Mouse (Mus musculus): ENCODE results near the gene Pglyrp1. TPM values are rescaled to one million over a fixed set of nuclear protein-coding genes. Genes with fewer than 3 reads are reported as not detected.
A peak's percentile ranks its signal among the peaks of the same experiment; 100 is the strongest.
"Not testable (repeated sequence)": the region's sequence is repeated elsewhere in the genome, so short reads cannot be mapped to it uniquely, and the experiment has no call there.

The Pglyrp1 gene
- polyA plus RNA-seq (2015; fragmentation: Nextera tagmentation; extraction: Ambion mirVana), result 15.6 and 20.7 TPM in 2 replicates

DNA sequence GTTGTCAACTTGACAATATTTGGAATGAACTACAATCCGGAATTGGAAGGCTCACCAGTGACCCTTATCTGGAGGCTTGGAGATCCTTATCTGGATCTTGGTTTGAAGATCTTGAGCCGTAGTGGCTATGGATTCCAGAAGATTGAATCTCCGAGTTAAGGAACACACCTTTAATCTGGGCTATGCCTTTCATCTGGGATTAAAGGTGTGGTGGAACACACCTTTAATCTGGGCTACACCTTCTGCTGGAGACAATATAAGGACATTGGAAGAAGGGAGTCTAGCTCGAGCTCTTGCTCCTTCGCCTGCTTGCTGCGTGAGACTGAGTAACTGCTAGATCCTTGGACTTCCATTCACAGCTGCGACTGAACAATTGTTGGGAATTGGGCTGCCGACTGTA lies at the start of gene Pglyrp1:
Gene Pglyrp1 (plus strand): TSS at position 301 of the 400 bp plus-strand sequence.
- DNase-seq (ENCODE audit: low spot score), result not testable (repeated sequence)

DNA sequence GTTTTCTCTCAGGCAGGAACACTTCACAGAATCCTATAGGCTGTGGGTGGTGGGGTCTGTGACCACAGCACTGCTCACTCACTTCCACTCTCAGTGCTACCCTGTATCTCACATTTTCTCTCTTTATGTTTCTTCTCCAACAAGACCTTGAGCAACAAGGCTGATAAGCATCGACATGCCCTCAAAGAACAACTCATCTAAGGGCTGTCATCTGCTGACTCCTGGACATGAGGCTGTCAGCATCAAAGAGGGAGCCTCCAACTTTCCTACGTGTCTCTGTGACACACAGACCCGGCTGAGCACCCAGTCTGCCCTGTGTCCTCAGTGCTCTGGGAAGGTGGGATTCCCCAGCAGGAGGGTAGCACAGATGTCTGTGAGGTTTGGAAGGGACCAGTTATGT lies 49.6 kb upstream of the Pglyrp1 start, which contains the start of gene Psg17:
Gene Psg17 (minus strand): TSS at position 101 of the 400 bp plus-strand sequence.
- no peak for DNase-seq (ENCODE audit: low spot score)

DNA sequence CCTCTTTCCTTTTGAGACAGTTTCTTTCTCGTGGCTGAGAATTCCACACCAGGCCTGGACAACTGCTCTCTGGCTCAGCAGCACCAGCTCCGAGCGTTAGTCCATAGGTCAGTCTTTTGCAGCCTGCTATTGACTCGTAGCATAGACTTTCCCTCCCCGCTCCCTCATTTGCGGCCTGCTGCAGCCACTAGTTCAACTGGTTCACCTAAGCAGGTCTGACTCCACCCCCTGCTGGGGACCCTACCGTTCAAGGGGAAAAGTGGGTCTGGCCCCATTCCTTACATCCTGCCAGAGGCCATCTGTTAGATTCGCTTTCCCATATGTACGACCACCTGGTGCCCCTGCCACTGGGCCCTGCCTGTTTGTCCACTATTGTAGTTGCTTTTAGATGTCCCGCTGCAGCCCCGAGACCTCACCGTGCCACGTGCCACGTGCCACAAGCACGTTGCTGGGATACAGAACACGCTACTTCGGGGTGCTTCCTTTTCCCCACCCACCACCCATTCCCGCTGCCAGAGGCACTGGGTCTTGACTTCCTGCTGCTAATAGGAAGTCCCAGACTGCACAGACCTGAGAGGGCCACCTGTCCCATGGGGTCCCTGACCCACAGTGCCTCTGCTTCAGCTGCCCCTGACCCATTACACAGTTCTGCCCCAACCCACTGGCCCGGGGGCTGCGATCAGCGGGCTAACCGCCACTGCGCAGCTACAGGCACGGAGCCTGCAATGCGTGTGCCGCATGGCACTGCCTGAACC lies 43.2 kb upstream of the Pglyrp1 start:
- DNase-seq (ENCODE audit: low spot score), result no peak

DNA sequence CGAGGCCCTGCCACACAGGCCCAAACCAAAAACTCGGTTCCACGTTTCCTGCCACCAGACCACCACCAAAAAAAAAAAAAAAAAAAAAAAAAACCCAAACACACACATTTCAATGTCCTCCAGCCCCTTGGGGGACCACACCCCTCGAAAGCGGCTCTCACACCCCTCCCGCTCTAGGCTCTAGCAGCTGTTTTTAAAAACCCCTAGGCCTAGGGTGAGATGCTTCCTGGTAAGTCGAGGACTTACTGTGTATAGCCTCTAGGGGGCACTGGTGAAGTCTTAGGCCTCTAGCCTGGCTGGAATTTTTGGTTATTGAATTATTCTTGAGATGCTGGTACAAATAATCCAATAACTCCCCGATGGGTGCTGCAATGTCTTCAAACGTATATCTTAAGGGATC lies 42.5 kb upstream of the Pglyrp1 start:
- peak; percentile 15 for DNase-seq (ENCODE audit: low spot score)

DNA sequence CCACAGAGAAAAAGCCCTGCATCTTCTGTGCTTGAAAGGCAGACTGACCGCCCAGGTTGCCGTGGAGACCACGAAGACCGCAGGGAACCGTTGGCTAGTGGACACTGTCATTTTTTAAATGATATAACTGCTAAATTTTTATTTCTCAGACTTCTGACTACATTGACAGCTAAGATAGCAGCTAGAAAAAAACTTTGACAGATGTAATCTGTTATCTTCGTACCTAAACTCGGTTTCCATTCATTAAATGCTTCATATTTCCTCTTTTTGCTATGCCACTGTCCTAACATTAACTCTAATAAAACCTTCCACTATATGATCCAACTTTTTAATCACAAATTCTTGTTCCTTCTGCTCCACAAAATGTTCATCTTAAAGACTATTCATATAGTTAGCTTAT lies 41.6 kb upstream of the Pglyrp1 start:
- DNase-seq (ENCODE audit: low spot score), result no peak

DNA sequence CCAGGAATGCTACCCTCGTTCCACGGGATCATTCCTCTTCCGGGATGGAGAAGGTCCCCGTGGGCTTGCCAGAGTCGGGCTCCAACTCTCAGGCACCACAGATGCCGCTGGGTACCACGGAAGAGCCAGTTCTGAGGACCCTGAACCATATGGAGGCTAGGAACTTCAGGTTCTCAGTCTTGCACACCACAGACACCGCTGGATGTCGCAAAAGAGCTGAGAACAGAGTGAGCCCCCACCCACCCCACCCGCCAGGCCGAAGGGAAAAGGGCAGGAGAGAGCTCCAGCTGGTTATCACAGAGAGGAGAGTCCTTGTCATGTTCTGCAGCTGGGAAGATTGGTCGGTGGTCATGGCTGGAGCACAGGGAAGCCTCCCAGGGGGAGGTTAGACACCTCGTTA lies 38.8 kb upstream of the Pglyrp1 start:
- no peak for DNase-seq (ENCODE audit: low spot score)

DNA sequence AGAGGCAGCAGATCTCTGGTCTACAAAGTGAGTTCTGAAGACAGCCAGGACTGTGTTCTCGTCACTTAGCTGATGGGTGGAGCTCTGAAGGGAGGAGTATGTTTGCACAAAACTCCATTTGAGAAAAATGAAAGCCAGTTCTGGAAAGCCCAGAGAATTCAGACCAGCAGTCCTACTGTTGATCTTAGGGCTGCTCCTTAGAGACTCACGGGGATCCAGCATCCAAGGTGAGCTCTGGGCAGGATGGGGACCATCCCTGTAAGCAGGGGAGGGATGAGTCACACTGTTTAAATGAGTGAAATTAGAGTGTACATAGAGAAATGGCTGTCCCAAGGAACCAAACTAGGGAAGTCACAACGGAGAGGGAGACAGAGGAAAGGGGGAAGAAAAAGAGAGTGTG lies 31.3 kb upstream of the Pglyrp1 start, which contains the start of gene Mill2:
Gene Mill2 (plus strand): TSS at position 102 of the 400 bp plus-strand sequence.
- DNase-seq (ENCODE audit: low spot score), result no peak

DNA sequence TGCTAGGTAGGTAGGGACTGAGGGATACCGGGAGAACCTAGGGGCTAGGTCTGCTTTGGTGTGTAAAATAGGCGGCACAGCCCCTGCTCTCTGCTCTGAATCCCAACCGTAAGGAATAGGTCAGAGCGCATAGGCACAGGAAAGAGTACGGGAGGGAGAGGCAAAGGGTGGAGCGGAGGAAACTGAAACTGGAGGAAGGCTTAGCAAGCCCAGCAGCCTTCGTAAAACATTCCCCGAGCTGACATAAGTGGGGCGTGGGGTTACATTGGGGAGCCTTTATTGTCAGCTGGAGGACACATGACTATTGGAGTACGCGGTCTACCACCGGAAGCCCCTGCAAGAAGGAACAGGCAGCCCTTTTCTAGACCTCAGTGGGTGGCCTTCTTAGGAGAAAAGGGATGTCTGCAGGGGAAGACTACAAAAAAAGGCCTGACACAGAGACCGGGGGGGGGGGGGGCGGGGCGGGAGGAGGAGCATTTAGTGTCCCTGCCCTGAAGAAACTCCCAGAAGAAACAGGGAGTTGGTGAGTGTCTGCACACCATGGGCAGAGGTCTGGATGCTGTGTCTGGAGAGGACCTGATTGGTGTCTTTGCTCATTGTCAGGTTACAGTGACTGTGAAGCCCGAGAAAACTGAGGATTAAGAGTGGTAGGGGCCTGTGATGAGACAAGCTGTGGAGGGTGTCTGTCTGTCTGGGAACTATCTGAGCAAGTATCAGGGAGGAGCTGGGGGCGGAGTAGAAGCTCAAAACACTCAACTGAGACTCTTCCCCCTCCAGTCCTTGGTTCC lies 30.6 kb upstream of the Pglyrp1 start:
- DNase-seq (ENCODE audit: low spot score), result peak; percentile 65

DNA sequence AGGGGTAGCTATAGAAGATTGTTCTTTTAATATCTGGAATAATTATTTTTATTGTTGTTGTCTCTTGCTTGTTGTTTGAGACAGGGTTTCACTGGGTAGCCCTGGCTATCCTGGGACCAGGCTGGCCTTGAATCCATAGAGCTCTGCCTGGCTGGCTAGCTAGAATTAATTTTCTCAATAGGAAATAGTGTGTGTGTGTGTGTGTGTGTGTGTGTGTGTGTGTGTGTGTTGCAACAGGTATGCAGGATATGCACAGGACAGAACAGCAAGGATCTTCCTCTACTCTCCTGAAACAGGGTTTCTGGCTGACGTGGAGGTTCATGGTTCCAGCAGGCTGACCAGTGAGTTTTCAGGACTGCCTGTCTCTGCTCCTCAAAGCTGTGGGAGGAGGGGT lies 30.0 kb upstream of the Pglyrp1 start:
- no peak for DNase-seq (ENCODE audit: low spot score)

DNA sequence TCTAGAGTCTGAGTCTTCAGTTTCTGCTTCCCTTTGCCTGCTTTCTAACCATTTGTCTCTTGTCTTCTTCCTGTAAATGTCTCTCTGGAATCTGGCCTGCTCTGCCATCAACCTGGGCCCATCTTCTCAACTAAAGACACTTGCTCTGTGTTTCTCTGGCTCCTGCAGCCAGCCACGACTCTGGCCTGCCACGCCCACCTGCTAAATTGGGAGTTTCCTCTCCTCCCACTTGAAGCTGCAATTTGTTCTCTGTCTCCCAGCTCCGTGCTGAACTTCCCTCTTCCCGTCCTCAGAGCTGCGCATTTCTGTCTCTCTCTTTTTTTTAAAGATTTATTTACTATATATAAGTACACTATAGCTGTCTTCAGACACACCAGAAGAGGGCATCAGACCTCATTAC lies 26.3 kb upstream of the Pglyrp1 start:
- DNase-seq (ENCODE audit: low spot score), result no peak

DNA sequence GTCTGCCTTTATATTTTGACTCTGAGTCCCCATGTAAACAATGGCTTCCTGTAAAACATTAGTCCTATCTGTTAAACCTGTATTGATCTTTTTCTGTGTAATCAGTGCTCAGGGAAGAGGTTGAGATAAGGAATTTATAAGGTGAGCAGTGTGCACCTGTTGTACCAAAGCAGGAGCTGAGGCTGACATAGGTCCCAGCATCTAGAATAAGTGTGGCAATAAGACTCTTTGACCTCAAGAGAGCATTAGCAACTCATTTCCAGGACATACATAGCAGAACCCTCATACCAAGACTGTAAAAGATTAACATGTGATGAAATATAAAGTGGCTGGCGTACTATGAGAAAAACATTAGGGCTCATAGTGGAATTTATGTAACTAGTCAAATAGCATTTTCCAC lies 22.7 kb upstream of the Pglyrp1 start:
- DNase-seq (ENCODE audit: low spot score), result no peak

DNA sequence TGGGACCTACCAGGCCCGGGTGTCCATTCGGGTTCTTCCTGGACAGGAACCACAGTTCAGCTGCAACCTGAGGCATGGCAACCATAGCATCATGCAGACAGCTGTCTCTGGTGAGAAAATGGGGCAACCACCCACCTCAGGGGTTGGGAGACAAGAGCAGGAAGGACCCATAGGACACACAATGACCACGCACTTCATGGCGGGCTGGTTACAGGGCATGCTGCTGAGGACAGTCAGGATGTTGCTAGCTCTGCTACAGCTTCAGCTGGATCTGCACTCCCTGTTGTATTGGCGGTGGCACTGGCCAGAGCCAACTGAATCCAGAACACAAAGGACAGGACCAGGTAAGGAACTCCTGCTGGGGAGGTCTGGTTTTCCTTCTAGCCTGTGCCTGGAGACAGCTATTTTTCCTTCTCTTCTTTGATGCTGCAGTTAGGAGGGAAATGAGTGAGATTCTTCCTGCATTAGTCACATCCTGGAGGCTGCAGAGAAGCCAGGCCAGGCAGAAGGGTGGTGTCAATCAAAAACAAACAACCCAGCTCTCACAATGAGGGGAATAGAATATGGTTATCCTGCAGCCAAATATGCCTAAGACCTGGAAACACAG lies 12.7 kb upstream of the Pglyrp1 start:
- no peak for DNase-seq (ENCODE audit: low spot score)

DNA sequence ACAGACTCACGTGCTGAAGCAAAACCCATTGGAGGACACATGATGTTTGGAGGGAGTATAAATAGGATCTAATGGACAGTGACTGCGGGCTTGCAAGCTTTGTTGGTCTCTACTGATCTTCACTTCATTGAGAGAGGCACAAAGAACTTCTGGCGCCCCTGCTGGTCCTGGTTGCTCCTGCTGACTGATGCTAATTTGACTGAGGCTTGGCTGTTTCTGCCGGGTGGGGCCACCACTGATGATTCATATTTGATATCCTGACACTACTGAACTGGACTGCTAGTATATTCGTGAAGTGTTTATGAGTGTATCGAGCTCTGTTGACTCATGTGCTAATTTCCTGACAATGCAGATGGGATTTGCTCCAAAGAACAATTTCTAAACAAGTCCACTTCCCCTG lies 8.3 kb upstream of the Pglyrp1 start:
- DNase-seq (ENCODE audit: low spot score), result no peak

DNA sequence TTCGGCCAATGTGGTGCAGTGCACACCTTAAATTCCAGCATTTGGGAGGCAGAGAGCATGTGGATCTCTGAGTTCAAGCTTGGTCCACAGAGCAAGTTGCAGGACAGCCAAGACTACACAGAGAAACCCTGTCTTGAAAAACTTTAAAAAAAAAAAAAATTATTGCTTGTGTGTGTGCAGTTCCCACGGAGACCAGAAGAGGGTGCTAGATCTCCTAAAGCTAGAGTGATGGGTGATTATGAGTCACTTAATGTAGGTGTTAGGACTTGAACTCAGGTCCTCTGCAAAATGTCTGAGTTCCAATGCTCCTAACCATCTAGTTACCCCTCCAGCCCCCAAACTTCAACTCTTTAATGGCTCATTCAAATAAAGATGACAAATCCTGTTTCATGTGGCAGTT lies 2.6 kb upstream of the Pglyrp1 start:
- no peak for DNase-seq (ENCODE audit: low spot score)

DNA sequence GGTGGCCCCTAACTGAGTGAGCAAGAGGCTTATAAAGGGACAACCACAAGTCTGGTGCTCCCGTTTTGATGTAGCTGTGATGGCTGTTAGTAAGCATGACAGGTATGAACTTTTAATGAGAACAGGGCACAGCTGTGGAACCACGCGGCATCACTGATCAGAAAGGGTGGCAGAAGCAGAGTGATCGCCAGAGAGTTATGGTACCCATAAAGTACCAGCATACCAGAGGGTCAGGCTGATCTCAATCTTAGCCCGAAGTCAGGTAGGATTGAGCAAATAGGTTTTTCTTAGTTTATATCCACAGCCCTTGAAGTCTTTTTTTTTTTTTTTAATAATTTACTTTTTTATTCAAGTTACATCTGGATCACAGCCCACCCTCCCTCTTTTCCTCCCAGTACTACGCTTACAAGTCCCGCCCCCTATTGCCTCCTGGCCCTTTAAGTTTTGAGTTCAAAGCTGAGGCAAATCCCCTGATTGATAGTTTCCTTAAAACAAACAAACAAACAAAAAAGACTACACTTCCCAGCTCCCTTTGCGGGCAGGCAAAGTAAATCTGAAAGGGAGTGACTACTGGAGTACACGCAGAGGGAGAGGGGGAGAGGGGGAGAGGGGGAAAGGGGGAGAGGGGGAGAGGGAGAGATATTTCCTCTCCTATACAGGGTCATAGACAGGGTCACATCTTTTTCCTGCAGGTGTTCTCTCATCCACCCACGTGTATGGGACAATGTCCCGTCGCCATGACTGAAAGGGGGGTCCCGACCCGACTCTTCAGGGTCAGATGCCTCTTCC lies 1.1 kb downstream of the Pglyrp1 start:
- no peak for DNase-seq (ENCODE audit: low spot score)

DNA sequence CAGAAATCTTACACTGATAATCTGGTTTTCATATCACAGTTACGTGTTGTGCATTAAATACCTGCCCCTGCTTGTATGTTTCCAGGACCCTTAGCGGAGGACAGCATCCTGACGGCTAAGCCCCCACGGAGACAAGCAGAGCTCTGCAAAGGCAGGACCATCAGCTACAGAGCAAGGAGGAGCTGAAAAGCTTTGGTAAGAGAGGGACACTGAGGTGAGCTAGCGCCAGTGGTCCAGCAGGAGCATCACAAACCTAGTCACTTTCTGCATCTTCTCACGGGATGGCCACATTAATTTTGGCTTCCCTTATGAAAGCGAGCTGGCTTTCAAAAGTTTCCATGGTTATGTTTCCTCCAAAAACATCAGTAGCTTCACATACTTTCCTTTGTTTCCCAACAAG lies 1.7 kb downstream of the Pglyrp1 start:
- DNase-seq (ENCODE audit: low spot score), result no peak

DNA sequence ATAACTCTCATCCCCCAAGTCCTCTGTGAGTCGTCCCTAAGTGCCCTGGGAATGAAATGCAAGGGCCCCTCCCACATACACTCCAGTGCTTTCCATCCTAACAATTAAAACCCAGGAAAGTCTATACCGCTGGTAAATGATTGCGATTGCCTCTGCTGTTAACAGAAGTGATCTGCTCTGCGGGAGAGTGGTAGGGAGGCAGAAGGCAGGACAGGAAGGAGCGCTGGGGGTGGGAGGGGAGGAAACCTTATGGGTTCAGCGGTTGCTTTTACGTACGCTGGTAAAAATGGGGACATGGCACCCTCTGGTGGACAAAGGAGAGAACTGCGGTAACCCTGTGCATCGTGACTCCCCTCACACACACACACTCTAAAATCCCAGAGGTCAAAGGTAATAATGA lies 2.1 kb downstream of the Pglyrp1 start:
- peak; percentile 86 for DNase-seq (ENCODE audit: low spot score)

DNA sequence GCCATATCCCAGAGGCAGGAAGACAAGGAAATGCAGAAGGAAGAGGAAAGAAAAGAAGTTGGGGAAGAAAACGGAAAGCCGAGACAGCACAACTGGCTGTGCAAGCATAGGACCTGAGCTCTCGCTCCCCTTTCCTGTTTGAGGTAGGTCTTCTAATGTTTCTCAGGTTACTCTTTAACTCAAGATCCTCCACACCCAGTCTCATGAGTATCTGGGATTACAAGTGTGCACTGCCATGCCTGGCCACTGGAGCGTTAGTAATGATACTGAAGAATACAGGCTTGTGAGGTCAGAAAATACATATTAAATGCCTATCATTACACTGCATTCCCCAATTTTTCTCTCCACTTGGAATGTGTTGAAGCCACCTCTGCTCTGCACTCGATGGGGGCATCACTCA lies 4.2 kb downstream of the Pglyrp1 start:
- no peak for DNase-seq (ENCODE audit: low spot score)

DNA sequence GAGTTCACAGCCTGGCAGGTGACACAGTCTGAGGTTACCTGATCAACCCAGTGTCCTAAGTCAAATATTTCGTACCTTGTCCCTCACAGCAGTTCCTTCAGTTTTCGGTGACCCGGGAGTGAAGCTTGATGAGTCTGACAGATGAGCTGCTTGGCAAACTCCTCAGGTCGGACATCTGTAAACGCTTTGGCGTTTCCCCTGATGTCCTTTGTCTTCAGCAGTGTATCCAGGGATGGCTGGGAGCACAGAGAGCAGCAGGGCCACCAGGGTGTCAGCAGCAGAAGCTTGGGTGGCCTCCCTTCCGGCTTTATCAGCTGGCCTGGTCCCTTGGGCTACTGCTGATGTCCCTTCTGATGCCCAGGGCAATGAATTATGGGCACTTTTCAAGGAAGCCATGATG lies 7.6 kb downstream of the Pglyrp1 start:
- DNase-seq (ENCODE audit: low spot score), result no peak

DNA sequence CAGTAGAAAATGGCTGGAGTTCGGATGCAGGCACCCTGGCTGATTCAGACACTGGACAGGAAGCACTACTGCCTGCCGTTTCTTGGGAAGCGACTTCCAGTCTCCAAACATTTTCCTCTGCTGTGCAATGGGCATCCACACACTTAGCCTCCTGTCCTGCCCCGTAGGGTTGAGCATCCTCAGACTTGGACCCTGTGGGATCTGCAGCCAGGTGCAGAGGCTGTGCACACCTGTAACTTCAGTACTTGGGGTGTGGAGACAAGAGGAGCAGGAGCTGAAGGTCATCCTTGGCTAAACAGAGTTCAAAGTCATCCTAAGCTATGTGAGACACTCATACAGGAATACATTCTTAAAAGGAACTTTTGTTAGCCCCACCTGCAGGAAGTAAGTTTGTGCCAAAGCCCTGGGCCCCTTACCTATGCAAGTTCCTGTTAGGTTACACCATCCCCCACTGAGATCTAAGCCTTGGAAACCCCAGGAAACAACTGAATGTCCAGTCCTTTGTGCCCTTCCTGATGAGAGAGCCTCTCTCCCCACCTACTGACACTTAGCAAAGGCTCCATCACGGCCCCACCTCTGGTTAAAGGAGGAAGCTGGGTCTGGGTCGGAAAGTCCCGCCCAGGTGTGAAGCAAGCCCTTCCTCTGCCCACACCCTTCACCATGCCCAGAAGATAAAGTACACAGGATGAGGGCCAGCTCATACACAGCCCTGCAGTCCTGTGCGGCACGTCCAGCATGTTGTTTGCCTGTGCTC lies 13.0 kb downstream of the Pglyrp1 start:
- DNase-seq (ENCODE audit: low spot score), result no peak
